Mouse (Mus musculus): Measurements from ENCODE around the gene Frmd6. TPM values are rescaled to one million over a fixed set of nuclear protein-coding genes. Genes with fewer than 3 reads are reported as not detected.
A peak's percentile ranks its signal among the peaks of the same experiment; 100 is the strongest.

The Frmd6 gene
- total RNA-seq, 2 experiments from 2014 or later: 37.5 to 42.7 TPM

DNA sequence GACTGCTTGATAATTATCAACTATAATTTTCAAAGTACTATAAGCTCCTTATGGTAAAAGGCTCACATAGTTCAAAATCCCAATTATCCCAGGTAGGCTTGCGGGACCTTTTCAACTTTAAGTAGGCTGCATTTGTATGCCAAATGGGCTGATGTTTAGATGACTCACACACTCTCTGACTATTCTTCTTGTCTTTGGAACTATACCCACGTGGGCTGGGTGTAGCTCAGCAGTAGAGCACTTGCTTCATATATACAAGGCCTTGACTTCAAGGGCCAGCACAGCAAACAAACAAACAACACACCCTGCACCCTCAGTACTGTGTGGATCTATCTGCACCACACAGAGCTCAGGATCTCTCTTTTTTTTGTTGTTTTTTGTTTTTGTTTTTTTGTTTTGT lies 20.3 kb upstream of the Frmd6 start:
- DNase-seq (ENCODE audit: low spot score in 2 of 2): no peak
- intact Hi-C loops (cut with DNase I): no loop called here

DNA sequence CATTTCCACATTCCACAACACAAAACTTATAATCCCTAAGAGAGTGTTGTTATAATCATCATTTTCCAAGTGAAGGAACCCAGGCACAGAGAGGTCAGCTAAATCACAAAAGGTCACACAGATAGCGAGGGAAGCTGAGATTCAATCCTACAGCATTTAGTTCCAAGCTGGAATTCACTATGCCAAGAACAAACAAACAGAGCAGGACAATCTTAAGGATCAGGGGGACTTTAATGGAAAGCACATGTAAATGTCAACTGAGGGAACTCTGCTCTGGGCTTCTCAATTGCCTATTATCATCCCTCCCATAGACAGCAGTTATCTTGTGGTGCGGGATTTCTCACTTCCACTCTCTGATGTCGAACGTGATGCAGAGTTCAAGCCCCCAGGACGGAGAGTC lies 17.8 kb upstream of the Frmd6 start:
- intact Hi-C loops (cut with DNase I): no loop called here

DNA sequence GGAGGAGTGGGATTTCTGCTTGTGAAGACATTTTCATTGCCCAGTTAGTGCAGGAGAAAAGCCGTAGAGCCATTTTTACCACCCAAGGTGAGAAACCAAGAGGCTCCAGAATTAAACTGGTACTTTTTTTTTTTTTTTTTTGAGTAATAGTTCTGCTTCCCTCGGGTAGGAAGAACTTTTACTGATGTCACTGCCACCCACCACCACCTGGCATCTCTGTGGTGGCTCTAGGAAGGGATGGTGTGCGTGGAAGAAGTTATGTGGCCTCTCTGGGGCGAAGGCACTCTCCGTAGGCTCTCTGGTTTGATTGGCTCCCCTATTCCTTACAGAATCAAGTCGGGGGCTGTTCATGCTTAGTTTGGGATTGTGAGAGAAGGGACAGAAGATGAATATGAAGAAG lies 17.3 kb upstream of the Frmd6 start:
- intact Hi-C loops (cut with DNase I): no loop called here
- DNase-seq (ENCODE audit: low spot score in 2 of 2): peak; percentile 43 to 54

More for the DNA sequence above, 17.8 kb upstream of the Frmd6 start:
- no peak for DNase-seq (ENCODE audit: low spot score in 2 of 2)

DNA sequence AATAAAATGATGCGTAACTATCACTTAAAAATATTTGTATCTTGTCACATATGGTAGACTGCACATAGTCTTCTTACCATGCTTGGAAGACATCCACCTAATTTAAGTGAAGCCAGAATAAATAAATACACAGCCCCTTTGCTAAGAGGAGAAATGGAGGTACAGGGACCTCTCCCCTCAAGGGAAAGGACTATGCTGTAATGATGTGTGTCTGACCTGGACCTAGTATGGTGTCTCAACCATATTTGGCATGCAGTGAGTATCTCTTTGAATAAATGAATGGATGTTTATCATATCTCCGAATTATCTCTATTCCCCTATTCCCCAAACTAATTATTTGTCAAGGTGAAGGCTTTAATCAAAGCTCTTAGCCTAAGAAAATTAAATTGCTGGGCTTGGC lies 15.4 kb upstream of the Frmd6 start:
- DNase-seq (ENCODE audit: low spot score in 2 of 2): no peak
- intact Hi-C loops (cut with DNase I): no loop called here

DNA sequence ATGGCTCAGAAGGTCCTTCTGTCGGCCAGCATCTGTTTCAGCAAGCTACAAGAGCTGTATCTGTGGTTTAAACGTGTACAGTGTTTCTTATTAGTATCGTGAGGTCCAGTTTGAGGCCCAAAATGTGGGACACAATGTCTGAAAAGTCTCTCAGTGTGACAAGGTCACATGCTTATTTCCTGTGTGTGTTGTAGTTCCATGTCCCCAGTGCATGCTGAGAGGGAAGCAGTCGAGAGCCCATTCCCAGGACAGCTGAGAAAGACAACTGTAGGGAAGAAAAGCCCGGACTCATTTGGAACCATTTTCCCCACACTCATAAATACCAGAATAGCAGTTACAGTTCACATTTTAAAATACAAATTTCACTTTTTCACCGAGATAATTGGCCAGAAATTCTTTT lies 13.5 kb upstream of the Frmd6 start:
- DNase-seq (ENCODE audit: low spot score in 2 of 2): no peak
- intact Hi-C loops (cut with DNase I): no loop called here

DNA sequence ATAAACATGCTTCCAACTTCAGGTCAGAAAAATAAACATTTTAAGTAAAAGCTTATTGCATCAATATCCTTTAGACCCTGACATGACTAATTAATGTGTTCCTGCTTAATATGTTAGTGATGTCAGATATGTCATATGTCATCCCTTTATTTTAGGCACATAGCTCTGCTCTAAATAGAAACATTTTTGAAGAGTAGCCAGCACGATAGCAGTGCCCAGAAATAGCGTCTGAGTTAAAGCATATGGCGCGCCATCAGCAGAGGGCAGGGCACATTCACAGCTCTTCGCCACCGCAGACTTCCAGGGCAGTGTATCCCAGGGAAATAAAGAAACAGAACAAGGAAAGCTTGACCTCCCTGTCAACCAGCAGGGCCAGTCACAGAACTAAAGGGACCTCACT lies 13.1 kb upstream of the Frmd6 start:
- DNase-seq (ENCODE audit: low spot score in 2 of 2): no peak

DNA sequence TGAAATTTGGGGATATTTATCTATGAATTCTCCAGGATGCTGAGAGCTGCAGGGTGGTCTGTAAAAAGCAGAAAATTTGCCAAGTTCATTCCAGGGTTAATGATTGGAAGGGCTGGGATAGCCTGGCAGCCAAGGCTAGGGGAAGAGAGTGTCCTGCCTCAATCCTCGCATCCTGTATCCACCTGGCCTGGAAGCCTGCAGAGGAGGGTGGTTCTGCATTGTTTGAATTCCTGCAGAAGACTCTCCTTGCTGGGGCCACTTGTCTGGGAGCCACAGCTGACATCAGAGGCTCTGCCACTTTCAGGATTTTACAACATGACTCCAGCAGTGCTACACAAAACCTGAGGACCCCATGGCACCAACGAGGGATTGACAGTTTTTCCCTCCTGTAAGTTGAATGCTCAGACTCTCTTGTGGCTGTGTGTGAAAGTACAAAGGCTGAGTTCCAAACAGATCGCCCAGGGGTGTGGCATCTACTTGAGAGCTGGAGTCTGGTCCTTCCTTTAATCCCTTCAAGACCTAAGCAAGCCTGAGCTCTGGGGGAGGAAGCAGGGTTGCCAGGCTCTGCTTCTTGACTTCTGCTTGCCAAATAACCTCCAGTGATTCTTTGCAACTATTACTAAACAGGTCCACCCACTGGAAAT lies 12.4 kb upstream of the Frmd6 start:
- intact Hi-C loops (cut with DNase I): no loop called here
- DNase-seq (ENCODE audit: low spot score in 2 of 2): no peak

More for the DNA sequence above, 13.1 kb upstream of the Frmd6 start:
- intact Hi-C loops (cut with DNase I): no loop called here

DNA sequence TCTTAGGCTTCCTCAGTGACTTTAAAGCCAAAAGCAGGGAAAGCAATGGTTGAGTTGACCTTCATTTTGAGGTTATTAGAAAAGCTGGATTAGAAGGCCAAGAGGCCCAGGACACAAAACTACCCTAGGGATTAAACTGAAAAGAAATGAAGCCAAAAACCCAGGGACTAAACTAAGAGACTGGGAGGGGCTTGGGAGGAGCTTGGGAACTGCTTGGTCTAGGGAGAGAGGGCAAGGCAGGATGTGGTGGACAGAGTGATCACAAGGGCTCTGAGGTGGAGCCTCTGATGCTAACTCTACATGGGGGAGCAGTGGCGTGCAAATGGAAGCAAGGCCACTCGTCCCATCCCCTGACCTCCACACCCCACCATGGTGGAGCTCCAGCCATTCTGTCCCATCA lies 8.6 kb upstream of the Frmd6 start:
- DNase-seq (ENCODE audit: low spot score in 2 of 2): no peak
- intact Hi-C loops (cut with DNase I): no loop called here

DNA sequence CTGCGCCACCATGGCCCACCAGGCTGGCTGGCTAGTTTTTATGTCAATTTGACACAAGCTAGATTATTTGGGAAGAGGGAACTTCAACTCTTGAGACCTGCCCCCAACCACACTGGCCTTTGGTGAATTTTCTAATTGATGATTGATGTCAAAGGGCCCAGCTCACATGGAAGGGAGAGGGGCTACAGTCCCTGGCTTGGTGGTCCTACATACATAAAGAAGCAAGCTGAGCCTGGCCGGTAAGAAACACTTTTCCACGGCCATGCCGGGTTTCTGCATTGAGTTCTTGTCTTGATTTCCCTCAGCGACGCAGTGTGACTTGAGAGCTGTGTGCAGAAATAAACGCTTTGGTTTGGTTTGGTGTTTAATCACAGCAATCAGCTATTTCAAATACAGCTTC lies 1.3 kb upstream of the Frmd6 start:
- intact Hi-C loops (cut with DNase I): loop anchor here (2.0 kb wide), 3 partner anchors 47 to 329 kb away; no protein-coding TSS in a partner anchor
- DNase-seq (ENCODE audit: low spot score in 2 of 2): no peak

DNA sequence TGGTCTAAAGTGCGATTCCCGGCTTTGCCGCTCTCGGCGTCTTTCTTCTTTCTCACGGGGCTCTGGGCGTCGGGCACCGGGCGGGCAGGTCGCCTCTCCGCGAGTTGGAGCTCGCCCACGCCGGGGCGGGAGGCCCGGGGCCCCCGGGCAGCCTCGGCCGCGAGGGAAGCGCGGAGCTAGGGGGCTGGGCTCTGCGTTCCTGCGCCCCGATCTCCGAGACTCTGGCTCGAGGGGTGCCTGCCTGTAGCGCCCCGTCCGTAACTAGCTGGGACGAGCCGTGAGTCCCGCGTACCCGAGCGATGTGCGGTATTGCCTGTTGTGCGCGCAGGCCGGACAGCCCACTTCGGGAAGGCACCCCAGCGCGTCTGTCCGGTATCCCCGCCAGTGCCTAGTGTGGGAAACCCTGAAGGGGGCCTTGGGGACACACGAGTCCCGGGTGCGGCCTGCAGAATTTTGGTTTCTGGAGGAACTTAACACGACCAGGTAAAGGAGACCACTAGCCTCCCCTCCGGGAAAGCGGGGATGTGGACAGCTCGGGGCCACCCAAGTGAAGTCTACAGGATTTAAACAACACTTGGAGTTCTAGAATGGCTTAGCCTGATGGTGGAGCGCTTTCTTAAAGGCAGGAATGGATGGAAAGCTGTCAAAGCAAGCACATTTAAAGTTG lies 470 bp downstream of the Frmd6 start:
- peak in 1 of 2 experiments; percentile 59 for DNase-seq (ENCODE audit: low spot score in 2 of 2)
- intact Hi-C loops (cut with DNase I): loop anchor here (2.0 to 5.0 kb wide), 6 partner anchors 49 to 331 kb away; no protein-coding TSS in a partner anchor

DNA sequence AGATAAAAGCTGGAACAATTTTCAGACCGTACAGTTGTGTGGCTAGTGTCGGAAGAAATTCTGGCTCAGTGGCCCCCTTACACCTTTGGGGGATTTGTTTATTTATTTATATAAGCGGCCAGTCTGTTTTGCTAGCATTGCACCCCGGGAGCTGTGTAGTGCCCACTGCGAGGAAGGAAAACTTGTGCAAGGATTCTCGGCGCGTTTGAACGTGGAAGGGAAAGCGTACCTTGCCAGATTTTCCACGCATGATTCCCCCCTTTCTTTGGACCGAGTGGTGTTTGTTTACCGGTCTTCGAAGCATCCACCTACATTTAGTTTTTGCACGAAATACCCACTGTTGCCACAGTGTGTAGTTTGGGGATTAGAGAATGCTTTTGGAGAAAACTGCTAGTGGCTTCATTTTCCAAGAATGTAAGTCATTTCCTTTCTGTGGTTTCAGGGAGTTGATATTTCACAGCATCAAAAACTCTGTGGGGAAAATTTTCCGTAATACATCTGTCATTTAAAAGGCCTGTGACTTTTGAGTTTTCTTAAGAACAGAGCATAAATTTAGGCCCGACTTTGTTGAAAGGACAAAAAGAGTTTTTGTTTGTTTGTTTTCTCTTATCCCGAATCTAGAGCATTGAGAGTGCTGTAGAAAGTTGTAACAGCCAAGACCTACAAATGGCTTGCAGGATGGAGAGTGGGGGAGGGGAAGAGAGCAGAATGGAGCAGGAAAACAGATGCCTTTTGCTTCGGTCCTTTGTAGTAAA lies 1.2 kb downstream of the Frmd6 start:
- intact Hi-C loops (cut with DNase I): loop anchor here (5.0 kb wide), 3 partner anchors 86 to 204 kb away; no protein-coding TSS in a partner anchor
- no peak for DNase-seq (ENCODE audit: low spot score in 2 of 2)

DNA sequence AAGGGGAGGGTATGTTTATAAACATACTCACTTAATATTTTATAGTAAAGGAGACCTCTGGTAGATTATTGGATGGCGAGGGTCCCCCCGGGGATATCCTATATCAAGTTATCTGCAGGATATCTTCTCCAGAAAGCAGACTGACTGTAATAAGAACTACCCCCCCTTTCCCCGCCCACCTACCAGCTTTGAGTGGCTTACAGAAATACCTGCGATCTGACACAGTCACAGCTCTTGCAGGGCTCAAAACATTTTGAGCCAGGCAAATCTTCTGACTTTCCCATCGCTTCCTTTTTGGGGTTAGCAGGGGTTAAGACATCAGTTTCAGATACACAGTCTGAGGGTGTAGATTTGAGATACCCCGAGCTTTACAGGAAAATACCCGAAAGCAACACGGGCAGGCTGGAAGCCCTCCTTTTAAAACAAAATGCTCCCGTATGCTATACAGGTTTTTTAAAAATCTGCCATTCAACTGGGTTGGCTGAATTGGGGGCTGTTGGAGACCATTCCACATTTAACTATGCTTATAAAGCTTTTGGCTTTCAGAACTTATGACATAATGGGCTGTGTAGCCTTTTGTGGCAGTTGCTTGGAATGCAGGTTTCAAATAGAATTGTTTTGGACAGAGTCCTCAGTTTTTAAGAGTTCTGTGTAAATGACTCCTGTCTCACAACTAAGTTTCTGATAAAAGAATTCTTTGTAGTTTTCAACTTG lies 2.0 kb downstream of the Frmd6 start:
- intact Hi-C loops (cut with DNase I): loop anchor here (5.0 kb wide), 3 partner anchors 85 to 205 kb away; no protein-coding TSS in a partner anchor
- peak in 1 of 2 experiments; percentile 32 for DNase-seq (ENCODE audit: low spot score in 2 of 2)

DNA sequence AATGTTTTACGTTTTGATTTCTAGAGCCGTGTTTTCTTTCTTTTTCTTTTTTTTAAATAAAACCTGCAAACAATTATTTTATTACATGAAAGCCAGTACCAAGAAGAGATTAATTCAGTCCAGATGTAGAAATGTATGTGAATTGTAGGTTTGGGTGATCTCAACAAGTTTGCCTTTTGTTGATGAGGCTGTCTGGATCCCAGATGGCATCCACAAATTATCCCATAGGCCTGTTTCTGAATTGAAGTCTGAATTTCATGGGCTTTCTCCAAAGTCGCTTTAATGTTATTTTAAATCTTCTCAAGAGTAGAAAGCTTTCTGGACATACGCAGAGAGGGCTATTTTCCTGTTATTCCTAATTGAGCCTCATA lies 2.6 kb downstream of the Frmd6 start:
- intact Hi-C loops (cut with DNase I): loop anchor here (5.0 kb wide), 3 partner anchors 84 to 206 kb away; no protein-coding TSS in a partner anchor

DNA sequence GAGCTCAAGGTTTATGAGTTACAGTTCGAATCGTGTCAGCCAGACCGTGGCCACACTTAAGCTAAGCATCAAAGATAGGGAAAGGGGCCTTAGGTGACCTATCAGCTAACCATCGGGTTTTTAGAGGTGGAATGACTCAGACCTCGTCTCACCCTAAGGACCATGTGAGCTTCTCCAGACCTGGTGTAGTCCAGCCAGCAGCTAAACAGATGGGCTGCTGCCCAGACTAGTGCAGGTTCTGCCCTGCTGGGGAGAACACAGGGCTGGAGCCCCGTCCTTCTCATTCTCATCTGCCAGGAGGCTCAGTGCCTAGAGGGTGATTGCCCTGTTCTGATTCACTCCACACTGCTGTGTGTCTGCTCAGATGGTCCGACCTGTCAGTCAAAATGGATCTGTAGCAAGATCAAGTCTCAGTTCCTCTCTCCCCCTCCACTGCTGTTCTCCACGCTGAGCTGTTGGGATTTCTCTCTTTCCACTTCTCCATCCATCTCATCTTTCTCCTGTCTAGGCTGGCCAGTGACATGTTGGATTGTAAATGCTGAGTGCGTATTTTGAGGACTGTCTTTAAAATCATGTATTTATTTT lies 5.8 kb downstream of the Frmd6 start:
- intact Hi-C loops (cut with DNase I): no loop called here
- no peak for DNase-seq (ENCODE audit: low spot score in 2 of 2)

More for the DNA sequence above, 2.6 kb downstream of the Frmd6 start:
- DNase-seq (ENCODE audit: low spot score in 2 of 2): no peak

DNA sequence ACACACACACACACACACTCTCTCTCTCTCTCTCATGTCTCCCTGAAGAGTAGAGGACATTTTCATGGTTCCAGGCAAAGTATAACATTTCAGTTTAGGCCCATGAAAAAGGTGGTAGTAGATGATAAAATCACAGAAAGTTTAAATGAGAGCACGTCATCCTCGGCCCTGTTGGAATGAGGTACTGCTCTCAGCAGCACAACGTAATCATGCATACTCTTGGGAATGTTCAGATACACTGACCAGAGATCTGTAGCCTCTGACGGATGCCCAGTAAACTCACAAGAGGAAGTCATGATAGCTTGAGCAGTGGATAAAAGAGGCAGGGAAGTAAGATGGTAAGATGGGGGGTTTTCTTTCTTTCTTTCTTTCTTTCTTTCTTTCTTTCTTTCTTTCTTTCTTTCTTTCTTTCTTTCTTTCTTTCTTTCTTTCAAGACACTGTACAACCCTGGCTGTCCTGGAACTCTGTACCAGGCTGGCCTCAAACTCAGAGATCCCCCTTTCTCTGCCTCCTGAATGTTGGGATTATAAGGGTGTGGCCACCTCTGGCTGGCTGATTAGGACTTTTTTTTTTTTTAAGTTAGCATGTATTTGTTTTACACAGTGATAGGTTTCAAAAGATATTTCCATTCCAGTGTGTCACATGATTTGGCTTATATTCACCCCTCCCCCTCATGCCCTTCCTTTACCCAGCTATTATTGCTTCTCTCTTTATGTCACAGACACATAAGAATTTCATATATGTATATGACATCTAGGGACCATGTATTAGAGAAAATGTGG lies 7.1 kb downstream of the Frmd6 start:
- DNase-seq (ENCODE audit: low spot score in 2 of 2): no peak
- intact Hi-C loops (cut with DNase I): no loop called here

DNA sequence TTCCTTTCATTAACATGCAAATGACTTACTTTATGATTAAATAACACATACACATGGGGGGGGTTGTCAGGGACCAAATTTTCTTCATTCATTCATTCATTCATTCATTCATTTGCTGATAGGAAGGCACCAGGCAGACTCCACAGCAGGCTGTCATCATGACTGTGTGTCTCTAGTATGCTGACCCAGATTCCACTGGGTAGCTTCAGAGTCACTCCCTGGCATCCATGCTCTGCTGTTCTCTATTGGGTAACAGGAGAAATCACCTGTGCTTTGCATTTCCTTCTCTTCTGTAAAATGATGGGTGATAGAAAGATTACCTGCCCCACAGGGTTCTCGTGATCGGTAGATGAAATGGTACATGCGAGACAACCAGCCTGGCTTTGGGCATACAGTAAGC lies 7.7 kb downstream of the Frmd6 start:
- intact Hi-C loops (cut with DNase I): no loop called here

DNA sequence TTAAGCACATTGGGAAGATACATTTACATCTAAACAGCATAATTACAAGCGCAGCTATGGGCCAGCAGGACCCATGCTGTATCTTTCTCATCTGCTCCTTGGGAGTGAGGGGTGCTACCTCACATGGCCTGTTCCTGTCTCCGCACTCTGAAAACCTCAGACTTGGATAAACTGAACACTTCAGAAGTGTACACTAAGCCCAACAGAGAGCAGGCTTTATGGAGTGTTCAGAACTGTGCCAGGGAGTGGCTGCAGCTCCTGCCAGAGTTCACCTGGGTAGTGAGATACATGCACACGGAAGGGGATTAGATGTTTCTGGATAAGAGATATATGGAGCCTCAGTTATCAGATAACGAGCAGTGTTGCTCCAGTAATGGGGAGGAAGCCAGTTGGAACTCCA lies 8.7 kb downstream of the Frmd6 start:
- DNase-seq (ENCODE audit: low spot score in 2 of 2): no peak
- intact Hi-C loops (cut with DNase I): no loop called here

More for the DNA sequence above, 7.7 kb downstream of the Frmd6 start:
- DNase-seq (ENCODE audit: low spot score in 2 of 2): no peak

DNA sequence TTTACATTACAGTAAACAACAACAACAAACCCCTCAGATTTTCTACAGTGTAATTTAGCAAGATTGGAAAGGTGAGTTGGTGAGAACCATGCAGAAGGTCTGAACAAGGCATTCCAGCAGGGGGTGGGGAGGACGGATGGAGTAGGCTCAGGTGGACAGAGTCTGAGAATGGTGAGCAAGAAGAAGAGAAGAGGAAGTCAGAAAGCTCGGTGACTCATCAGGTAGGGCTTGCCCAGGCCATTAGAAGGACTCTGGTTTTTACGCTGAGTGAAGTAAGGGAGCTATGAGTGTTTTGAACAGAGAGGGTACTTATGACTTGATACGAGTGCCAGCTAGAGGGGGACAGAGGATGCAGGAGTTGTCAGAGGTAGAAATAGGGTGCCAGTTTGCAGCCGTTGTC lies 9.7 kb downstream of the Frmd6 start:
- intact Hi-C loops (cut with DNase I): no loop called here

DNA sequence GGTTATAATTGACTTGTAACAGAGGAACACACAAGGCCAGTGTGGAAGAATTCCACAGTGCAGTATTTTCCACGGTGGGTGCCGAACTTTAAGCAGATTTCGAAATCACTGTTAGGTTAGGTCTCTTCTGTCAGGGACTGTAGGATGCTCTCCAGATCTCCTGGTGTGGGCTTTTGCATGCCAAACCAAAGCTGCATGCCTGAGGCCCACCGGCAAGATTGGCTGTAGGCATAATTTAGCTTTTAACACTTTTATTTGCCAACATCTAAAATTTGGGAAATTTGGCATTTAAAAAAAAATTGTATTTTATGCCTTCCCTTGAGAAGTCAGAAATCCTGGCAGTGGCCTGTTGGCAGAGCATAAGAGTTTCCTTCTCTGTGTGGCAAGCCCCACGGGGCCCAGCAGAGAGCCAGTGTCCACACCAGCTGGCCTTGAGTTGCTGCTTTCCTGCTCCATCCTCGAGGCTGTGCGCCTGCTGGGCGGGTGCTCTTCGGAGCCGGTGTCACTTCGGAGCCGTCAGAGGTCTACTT lies 12.5 kb downstream of the Frmd6 start:
- intact Hi-C loops (cut with DNase I): no loop called here

More for the DNA sequence above, 9.7 kb downstream of the Frmd6 start:
- no peak for DNase-seq (ENCODE audit: low spot score in 2 of 2)

More for the DNA sequence above, 12.5 kb downstream of the Frmd6 start:
- no peak for DNase-seq (ENCODE audit: low spot score in 2 of 2)
